Mouse (Mus musculus) neutrophil, adult 5-6 weeks (primary cell): Measurements from ENCODE around the gene Fez2. TPM values are rescaled to one million over a fixed set of nuclear protein-coding genes. Genes with fewer than 3 reads are reported as not detected.

Source experiments
- ATAC-seq: fragments of 151-379, 151-347 bp; 2 replicates; pipeline ENCODE4 v1.8.0; 2017; ENCODE audit warnings: mild to moderate bottlenecking, moderate TSS enrichment; ENCODE audit not compliant: insufficient number of reproducible peaks, poor library complexity, low FRiP score, severe bottlenecking; ENCODE audit errors: extremely low read depth
- total RNA-seq: library from RNA; stranded (forward); fragments of 200-1000 nt; gene quantifications from 2 replicates; pipeline ENCODE4 v1.2.3, GENCODE M21; 2017

Fez2 gene
- total RNA-seq, 1 experiment from 2014 or later, result 17.1 TPM

DNA sequence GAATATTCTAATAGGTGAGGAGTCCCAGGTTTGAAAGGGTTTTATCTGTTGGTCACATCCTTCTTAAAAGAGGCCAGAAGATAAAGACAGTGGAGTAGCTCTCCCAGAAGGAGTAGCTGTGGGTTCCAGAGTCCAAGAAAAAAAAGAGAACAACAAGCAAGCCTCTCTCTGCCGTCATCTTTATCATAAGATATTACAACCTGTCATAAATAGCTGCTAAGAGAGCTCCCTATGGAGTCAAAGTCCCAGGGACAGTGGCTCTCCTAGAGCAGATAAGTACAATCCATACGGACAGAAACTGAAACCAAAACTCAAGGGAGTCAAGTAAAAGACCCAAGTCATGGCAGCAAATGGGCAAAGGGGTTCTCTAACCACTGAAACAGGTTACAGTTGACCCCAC is 2.7 kb downstream of the Fez2 start:
- ATAC-seq, result no peak

DNA sequence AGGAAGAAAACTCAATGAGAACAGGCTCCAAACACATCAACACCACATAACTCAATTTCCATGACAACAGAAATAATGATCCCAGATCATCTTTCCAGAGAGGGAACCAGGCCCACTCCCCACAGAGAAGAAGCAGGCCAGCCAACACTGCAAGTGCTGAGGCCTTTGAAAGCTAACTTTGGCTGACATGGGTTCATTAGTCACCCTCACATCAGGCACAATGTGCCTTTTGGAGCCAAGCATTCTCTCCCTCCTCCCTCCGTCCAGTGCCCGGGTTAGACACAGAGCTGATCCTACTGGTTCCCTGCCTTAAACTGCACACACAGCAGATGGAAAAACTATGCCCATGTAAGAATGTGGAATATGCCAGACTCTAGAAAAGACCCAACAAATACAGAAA is 8.1 kb downstream of the Fez2 start:
- no peak for ATAC-seq

DNA sequence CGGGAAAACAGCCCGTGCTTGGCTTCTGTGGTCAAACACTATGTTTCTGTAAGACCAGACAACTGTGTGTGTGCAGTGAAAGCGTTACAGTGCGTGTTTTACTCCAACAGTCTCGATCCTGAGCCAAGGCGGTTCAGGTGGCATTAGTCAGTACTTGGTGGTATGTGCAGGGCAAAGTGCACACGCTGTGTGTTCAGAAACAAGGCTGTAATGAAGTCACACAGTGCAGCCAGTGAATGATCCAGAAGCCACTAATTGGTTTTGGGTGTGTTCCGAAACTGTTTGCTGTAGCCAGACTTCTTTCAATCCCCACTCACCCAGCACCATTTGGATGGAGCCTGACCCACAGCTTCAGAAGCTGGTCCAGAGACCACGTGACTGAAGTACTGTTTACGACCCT is 9.6 kb downstream of the Fez2 start:
- ATAC-seq, result no peak

DNA sequence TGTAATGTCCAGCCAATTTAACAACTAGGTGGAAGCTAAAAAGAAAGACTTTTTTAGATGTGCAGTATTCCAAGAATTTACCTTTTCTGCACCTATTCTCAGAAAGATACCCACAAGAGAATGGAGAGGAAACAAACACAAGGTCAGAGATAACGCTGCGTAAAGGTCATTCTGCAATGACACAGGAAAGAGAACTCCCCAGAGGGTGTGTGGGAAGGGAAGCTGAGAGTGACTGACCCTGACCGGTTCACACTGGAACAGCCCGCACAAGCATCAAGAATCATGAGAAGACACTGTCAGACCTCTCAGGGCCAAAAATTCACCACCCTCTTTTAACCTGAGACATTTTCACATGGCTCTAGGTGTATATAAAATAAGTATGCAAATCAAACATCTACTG is 10.4 kb downstream of the Fez2 start:
- ATAC-seq, result no peak

DNA sequence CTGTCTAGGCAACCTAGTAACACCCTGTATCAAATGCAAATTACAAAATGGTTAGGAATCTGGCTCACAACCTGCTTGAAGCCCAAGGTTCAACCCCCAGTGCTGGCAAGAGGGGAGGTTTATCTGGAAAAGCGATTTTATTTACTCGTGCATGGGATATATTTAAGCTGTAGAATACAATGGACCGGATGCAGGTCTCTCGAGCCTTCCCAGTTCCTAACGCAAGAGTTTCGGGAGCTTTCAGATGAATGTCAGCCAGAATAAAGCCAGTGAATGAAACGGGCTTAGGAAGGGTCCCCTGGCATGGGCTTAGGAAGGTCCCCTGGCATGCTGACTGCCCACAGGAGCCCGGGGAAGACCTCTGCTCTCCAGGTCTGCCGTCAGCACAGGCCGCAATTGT is 11.1 kb downstream of the Fez2 start:
- no peak for ATAC-seq

DNA sequence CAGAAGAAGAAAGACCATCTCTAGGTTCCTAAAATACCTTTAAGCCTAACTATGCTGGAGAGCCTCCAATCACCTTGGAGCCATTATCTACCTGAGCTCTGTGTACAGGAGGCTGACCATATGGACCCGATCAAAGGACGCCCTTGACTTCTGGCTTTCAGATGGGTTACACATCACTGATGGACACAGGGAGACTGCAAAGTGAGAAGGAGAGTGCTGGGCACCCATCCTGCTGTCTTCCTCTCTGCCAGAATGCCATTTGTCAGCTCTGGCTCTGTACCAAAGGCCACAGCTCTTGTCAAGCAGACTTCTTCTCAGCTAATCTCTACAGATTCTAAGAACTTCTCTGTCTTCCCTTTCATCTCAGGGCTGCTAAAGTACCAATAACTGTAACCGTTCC is 12.6 kb downstream of the Fez2 start:
- ATAC-seq, result no peak

DNA sequence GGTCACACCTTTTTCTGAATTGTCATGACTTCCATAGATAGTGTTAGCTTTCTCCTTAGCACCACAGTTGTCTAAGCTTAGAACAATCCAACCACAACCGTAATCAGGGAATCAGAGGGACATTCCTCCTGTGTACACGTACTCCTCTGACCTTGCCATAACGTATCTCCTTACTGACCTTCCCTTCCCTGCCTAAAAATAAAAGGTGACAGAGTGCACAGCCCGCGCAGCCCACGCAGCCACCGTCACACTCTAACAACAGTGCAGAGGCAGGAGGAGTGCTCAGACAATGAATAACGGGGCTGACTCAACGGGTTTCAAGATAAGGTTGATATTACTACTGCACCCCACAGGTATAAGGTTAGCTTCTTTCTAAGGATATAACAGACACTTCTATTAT is 14.1 kb downstream of the Fez2 start:
- no peak for ATAC-seq

DNA sequence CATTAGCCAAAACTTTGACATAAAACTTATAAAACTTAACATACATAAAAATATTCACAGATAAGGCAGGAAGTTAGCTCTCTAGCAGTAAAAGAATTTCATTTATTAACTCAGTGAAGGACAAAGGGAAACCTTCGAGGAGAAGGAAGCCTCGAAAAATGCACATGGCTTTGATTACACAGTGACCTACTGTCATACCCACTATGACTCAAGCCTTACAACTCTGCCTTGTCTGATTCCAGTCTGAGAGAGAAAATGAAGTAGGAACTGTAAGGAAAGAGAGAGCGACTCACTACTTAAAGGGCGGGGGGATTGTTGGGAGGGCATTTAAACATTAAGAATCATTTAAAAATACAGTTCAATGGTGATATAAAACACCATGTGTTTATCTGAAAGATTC is 14.7 kb downstream of the Fez2 start:
- no peak for ATAC-seq

DNA sequence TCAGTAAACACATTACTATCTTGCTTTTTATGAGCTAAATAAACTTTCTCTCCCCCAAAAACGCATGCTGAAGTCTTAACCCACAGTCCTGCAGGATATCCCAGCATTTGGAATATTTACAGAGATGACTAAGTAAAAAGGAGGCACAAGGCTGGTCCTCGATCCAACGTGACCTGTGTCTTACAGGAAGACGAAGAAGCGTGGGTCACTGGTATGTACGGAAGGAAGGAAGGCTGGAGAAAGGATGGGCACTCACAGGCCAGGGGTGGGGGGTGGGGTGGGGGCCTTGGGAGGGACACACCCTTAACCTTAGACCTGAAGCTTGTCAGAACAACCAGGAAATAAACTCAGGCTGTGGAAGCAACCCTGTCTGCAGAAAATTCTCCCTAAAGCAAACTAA is 15.8 kb downstream of the Fez2 start:
- ATAC-seq, result no peak

DNA sequence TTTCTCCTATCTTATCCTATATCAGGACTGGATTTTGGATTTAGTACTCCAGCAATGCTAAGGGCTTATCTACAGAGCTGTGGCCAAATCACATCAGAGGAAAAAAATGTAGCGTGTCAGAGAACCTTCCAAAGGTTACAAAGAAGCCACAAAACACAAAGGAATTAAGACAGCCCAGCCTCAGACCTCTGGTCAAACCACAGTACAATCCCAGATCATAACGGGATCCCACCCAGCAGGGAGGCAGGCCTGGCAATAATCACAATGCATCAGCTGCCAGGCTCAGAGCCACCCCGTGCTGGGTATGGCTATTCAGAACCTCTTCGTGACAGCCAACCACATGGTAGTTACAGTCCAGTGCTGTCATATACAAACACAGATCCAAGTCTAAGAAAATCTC is 16.2 kb downstream of the Fez2 start:
- ATAC-seq, result no peak

DNA sequence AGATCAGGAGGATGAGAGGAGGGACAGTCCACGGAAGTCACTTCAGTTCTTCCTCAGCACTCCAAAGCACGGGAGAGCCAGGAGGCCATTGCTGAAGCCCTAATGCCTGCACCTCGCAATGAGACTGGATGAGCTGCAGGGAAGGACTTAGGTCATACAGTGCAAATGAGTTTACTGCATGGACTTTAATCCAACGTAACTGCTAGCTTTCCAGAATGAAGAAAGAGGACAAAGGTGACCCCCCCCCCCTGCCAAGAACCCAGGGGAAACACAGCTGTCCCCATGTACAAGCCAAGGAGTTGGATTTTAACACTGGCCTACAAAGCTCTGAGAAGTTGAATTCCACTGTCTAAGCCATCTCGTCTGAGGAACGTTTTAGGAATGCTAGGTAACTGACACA is 16.6 kb downstream of the Fez2 start:
- ATAC-seq, result no peak

DNA sequence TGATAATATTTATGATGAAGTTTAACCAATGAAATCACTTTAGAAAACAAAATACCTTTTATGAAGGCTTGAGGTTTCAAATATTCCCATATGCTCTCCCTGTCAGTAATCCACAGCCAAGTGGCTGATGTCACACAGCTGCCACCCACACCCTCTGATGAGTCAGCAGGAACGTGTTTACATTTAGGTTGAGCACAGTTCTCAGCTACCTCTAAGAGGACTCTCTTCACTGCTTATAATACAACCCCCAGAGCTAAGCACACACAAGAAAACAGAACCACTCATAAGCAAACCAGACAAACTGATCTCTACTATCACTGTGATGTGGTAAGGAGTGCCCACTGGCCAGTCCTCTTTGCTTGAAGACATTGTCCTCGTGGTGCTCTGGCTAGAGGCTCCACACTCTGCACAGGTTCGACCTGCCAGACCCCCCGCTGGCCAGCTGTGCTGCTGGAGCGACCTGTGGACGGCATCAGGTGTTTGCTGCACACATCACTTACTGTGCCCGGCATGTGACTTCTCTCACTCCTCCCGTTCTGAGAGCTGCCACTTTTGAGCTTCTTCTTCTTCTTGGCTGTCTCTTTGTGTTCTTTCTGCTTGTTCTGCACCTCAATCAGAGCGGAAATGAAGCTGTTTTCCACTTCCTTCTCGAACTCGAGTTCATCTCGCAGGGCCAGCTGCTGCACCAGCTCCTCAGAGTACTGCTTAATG is 17.7 kb downstream of the Fez2 start:
- 0 out of 2 replicates have a peak, but pooled peaks have one; percentile 9 for ATAC-seq

DNA sequence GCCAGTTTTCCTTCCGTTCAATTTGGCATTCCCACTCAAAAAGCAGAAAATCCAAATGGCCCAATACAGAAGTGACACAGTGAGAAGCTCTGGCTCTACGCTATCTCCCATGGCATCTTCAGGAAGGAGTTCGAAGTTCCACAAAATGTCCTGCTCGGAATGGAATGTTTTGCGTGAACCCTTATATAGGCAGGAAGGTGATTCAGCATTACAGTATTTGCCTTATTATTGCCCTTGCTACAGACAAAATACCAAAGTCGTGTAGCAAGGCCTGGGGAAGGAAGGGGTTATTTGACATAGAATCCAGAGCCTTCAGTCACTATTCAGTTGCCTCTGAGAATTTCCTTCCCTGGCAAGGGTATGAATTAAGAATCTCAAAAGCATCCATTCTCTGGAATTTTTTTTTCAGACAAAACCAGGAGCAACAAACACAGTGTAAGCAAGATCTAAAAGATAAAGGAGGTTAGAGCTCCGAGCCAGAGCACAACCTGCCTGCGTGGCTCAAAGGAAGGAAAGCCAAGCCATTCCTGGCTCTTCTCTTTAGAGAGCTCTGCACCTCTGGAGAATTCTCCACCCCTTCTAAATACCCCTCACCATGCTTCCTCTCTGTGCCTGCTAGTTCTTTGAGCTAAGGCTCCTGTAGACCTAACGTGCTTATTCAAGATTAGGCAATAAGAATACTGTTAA is 25.4 kb downstream of the Fez2 start:
- no peak for ATAC-seq

DNA sequence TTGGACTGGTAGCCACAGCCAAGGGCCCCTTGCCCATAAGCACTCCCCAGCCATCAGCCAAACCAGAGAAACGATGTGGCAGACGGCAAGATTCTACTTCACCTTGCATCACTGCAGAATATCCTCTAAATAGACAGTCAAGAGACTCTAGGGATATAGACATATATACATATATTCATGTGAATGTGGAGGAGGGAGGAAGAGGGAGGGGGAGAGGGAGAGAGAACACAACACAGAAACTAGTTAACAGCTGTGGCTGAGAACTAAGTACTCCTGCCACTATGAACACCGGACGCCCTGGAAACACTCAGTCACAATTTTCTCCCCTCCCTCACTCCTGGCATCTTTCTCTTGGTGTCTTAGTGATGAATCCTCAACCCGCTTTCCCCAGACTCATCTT is 28.4 kb downstream of the Fez2 start:
- ATAC-seq, result no peak

DNA sequence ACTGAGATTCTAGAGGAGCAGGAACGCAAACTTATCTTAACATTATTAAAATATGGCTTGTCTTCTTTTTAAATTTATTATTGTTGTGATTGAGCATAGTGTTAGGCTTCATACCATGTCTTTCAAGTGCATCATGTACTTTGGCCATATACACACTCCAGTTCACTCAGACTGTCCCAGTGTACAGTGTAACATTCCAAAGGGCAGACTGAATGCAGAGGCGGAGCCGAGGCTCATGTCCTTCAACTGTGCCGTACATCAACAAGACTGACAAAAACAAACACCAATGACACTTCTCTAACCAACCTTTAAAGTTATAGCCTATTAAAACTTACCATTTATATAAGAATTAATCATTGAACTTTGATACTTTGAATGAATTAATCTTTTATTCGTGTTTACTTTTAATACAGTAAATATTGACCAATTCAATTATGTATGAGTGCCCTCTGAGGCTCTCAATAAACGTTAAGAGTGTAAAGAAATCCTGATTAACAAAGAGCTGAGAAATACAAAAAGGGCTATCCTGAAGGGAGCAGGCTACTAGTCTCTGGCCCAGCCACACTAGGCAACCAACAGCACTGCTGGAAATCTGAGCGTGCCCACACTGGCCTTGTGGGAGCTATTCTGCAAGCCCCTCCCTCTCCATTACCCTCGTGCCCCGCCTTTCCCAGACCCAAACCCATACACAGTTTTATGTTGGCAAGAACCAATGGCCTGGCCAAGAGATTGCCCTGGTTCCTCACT is 29.7 kb downstream of the Fez2 start:
- no peak for ATAC-seq

DNA sequence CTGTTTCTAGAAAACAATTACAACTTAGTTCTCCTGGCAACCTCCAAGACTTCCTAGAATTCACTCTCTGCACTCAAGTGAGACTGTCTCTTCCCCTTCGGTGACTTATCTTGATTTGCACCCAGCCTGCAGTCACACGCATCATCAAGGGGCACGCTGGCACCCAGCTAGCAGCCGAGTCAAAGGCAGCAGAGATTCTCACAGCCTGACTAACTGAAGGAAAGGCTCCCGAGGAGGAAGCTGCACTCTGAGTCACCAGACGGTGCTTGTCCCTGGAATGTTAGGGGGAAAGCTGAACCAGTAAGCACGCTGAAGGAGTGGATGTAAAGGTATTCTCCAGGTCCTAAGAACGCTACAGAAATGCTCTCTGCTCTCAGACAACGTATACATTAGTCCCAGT is 30.3 kb downstream of the Fez2 start:
- no peak for ATAC-seq

DNA sequence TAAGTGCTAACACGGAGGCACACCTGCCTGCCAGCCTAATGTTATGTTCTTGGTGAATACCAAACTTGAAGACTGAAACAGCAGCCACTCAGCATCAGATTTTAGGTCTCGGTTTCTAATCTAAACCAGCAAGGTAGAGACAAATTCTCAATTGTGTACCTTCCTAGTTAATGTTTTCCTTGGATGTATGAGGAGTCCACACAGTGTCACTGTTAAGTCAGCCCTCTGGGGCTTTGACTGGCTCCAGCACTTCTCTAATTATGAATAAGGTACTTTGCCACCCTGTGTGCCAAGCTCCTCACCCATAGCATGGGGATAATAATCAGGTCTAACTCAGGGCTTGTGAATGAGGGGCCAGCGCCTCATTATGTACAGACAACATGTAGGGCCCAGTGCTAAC is 35.6 kb downstream of the Fez2 start:
- no peak for ATAC-seq

DNA sequence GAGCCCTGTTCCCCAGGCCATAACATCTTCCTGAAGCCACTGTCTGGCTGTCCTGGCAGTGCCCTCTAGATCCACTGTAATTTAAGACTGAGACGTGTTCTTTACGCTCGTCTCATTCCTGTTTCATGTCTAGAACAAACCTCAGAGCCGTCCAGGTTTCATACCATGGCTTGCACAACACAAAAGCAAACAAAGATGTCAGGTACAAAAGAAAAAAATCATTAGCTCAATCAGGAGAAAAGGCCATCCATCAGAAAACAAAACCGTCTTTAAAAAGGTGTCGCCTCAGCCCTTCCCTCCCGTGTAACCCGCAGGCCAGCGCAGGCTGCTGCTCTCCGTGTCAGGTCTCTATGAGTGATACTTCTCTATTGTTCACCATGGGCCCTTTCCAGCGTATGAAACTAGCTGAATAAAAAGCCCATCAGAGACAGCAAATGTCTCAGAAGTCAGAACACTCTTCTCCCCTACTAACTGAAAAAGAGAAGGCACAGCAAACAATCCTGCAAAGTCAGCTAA is 38.2 kb downstream of the Fez2 start:
- ATAC-seq, result no peak

DNA sequence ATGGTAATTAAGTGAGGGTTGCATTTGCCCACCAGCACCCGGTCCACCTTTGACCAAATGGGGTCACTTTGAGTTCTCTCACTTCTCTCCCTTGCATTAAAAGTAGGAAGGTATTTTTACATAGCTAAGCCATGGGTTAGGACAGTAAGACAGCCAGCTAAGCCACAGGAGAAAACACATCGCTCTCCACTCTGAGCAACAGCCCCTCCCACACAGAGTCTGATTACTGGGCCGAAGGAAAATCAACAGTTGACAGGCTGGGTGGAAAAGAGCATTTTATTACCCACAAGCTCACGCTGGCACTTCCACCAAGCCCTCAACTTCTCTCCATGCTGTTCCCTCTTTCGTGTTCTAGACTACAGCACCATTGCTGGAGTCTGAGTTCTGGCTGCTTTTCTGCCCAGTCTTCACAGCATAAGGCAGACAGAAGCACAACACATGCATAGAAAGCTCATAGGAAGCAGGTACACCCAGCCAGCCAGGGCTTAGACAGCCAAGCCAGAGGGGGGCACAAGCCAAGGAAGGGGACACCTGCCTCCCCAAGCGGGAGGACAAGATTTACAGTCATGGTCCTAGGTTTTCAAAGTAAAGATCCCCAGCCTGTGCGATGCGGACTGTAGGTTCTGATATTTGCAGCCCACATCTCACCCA is 38.7 kb downstream of the Fez2 start:
- ATAC-seq, result no peak

DNA sequence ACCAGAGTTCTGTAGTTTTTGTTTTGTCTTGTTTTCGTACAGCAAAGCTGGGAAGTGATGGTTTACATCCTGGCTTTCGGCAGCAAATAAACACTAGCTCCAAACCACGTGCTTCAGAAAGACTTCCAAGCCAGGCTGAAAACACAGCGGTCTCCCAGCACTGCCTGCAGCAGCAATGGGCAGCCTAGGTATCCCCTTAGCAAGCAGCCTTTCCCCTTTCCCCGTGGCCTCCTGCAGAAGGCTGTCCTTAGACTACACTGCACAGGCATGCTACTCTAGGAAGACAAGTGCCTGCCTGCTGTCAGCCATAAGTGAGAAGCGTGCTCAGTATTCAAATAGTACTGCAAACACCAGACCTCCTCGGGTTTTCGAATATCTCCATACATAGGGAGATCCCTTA is 41.4 kb downstream of the Fez2 start:
- no peak for ATAC-seq
